Mouse (Mus musculus): ENCODE results near the gene Man1a2. TPM values are rescaled to one million over a fixed set of nuclear protein-coding genes. Genes with fewer than 3 reads are reported as not detected.

Man1a2 gene
- polyA plus RNA-seq, 1 experiment from 2014 or later = 28.6 TPM

DNA sequence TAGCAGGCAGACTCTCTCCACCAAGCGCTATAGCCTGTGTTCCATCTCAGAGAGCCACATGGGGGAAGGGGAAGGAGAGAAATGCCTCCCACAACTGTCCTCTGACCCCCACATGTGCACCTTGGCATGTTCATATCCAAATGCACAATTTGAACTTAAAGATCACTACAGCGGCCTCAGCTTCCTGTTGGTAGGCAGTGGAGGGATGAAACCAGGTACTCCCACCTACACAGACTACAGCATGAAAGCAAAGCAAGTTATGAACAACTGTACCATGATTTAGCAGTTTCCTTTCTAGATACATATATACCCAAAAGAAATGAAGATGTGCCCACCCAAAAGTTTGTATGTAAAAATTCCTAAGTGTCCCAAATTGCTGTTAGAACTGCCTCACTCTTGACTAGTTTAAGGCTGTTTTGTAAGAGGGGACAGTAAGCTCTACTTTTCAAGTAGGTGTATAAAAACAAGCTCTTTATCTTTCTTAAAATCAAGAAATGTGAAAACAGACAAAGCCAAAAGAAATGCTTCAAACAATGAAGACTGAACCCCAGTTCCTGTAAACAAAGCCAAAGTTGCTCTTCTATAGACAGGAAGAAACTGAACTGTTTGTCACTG lies 123.6 kb downstream of the Man1a2 start:
- no peaks in the 10 kb centered on the region for H3K9me3 ChIP-seq (replicated peaks; ENCODE audit: control insufficient read depth, low read length)
- no peak overlapping the region for H3K27ac ChIP-seq (ENCODE audit: low read depth, low read length)
- no peak overlapping the region for H3K4me3 ChIP-seq (ENCODE audit: low read depth, low read length)
- H3K4me1 ChIP-seq (ENCODE audit: control insufficient read depth, insufficient read depth, low read length) = no peaks in the 10 kb centered on the region
- H3K36me3 ChIP-seq (ENCODE audit: control insufficient read depth, insufficient read depth, low read length) = no peaks in the 10 kb centered on the region
- no peak overlapping the region for H3K9ac ChIP-seq (ENCODE audit: low read length)
- no peaks in the 10 kb centered on the region for H3K27me3 ChIP-seq (replicated peaks; ENCODE audit: control insufficient read depth, insufficient read depth, low read length)
- no peak for DNase-seq (ENCODE audit: low spot score)
- H3K4me2 ChIP-seq (ENCODE audit: low read length) = no peak overlapping the region
- ATAC-seq = no peak
- WGBS = 98% methylated on average over 2 of the region's 2 CpGs

- H3K36me3 ChIP-seq (ENCODE audit: control insufficient read depth, insufficient read depth, low read length) = no peaks in the 10 kb centered on the region
- H3K9ac ChIP-seq (ENCODE audit: low read length) = no peak overlapping the region
- H3K4me1 ChIP-seq (ENCODE audit: control insufficient read depth, insufficient read depth, low read length) = no peaks in the 10 kb centered on the region
- WGBS = 96% methylated on average over 7 of the region's 7 CpGs
- H3K4me3 ChIP-seq (ENCODE audit: low read depth, low read length) = no peak overlapping the region
- H3K9me3 ChIP-seq (replicated peaks; ENCODE audit: control insufficient read depth, low read length) = no peaks in the 10 kb centered on the region
- H3K27me3 ChIP-seq (replicated peaks; ENCODE audit: control insufficient read depth, insufficient read depth, low read length) = no peaks in the 10 kb centered on the region
- no peak for DNase-seq (ENCODE audit: low spot score)
- ATAC-seq = no peak
- H3K4me2 ChIP-seq (ENCODE audit: low read length) = no peak overlapping the region
- H3K27ac ChIP-seq (ENCODE audit: low read depth, low read length) = no peak overlapping the region
Measured at GRCm38 (mm10) chr3:100559431-100559830, 125.9 kb downstream of the Man1a2 start.

GRCm38 (mm10) chr3:100558211-100558708 lies 127.0 kb downstream of the Man1a2 start:
- no peak overlapping the region for H3K9ac ChIP-seq (ENCODE audit: low read length)
- no peaks in the 10 kb centered on the region for H3K4me1 ChIP-seq (ENCODE audit: control insufficient read depth, insufficient read depth, low read length)
- H3K36me3 ChIP-seq (ENCODE audit: control insufficient read depth, insufficient read depth, low read length) = no peaks in the 10 kb centered on the region
- H3K27me3 ChIP-seq (replicated peaks; ENCODE audit: control insufficient read depth, insufficient read depth, low read length) = no peaks in the 10 kb centered on the region
- no peak overlapping the region for H3K4me2 ChIP-seq (ENCODE audit: low read length)
- no peaks in the 10 kb centered on the region for H3K9me3 ChIP-seq (replicated peaks; ENCODE audit: control insufficient read depth, low read length)
- no peak for DNase-seq (ENCODE audit: low spot score)
- 76% methylated on average over 4 of the region's 4 CpGs for WGBS
- ATAC-seq = no peak
- H3K4me3 ChIP-seq (ENCODE audit: low read depth, low read length) = no peak overlapping the region
- H3K27ac ChIP-seq (ENCODE audit: low read depth, low read length) = no peak overlapping the region

GRCm38 (mm10) chr3:100554843-100555242 lies 130.5 kb downstream of the Man1a2 start:
- peak; percentile 34 for DNase-seq (ENCODE audit: low spot score)

GRCm38 (mm10) chr3:100552171-100552570 lies 133.1 kb downstream of the Man1a2 start:
- no peak for ATAC-seq
- Histone ChIP-seq H3K4me3 (ENCODE audit: low read depth, low read length) (no peak overlapping the region), H3K9me3 (replicated peaks; ENCODE audit: control insufficient read depth, low read length) (no peaks in the 10 kb centered on the region), H3K4me1 (ENCODE audit: control insufficient read depth, insufficient read depth, low read length) (no peaks in the 10 kb centered on the region), H3K27ac (ENCODE audit: low read depth, low read length) (no peak overlapping the region), H3K9ac (ENCODE audit: low read length) (no peak overlapping the region), H3K27me3 (replicated peaks; ENCODE audit: control insufficient read depth, insufficient read depth, low read length) (no peaks in the 10 kb centered on the region), H3K4me2 (ENCODE audit: low read length) (no peak overlapping the region), H3K36me3 (ENCODE audit: control insufficient read depth, insufficient read depth, low read length) (no peaks in the 10 kb centered on the region)
- no peak for DNase-seq (ENCODE audit: low spot score)
- 89% methylated on average over 3 of the region's 3 CpGs for WGBS

More at GRCm38 (mm10) chr3:100554843-100555242, 130.5 kb downstream of the Man1a2 start:
- 38% methylated on average over 5 of the region's 5 CpGs for WGBS
- no peak overlapping the region for H3K27ac ChIP-seq (ENCODE audit: low read depth, low read length)
- no peaks in the 10 kb centered on the region for H3K27me3 ChIP-seq (replicated peaks; ENCODE audit: control insufficient read depth, insufficient read depth, low read length)
- H3K4me1 ChIP-seq (ENCODE audit: control insufficient read depth, insufficient read depth, low read length) = no peaks in the 10 kb centered on the region
- no peak overlapping the region for H3K4me3 ChIP-seq (ENCODE audit: low read depth, low read length)
- H3K9me3 ChIP-seq (replicated peaks; ENCODE audit: control insufficient read depth, low read length) = no peaks in the 10 kb centered on the region
- no peak overlapping the region for H3K4me2 ChIP-seq (ENCODE audit: low read length)
- ATAC-seq = no peak
- no peak overlapping the region for H3K9ac ChIP-seq (ENCODE audit: low read length)
- H3K36me3 ChIP-seq (ENCODE audit: control insufficient read depth, insufficient read depth, low read length) = no peaks in the 10 kb centered on the region

GRCm38 (mm10) chr3:100547913-100548292 lies 137.4 kb downstream of the Man1a2 start:
- no peak overlapping the region for H3K4me3 ChIP-seq (ENCODE audit: low read depth, low read length)
- H3K27me3 ChIP-seq (replicated peaks; ENCODE audit: control insufficient read depth, insufficient read depth, low read length) = no peaks in the 10 kb centered on the region
- H3K4me2 ChIP-seq (ENCODE audit: low read length) = no peak overlapping the region
- WGBS = 88% methylated on average over 3 of the region's 3 CpGs
- H3K36me3 ChIP-seq (ENCODE audit: control insufficient read depth, insufficient read depth, low read length) = no peaks in the 10 kb centered on the region
- no peak overlapping the region for H3K27ac ChIP-seq (ENCODE audit: low read depth, low read length)
- no peak for ATAC-seq
- no peak overlapping the region for H3K9ac ChIP-seq (ENCODE audit: low read length)
- H3K9me3 ChIP-seq (replicated peaks; ENCODE audit: control insufficient read depth, low read length) = no peaks in the 10 kb centered on the region
- H3K4me1 ChIP-seq (ENCODE audit: control insufficient read depth, insufficient read depth, low read length) = no peaks in the 10 kb centered on the region
- no peak for DNase-seq (ENCODE audit: low spot score)

DNA sequence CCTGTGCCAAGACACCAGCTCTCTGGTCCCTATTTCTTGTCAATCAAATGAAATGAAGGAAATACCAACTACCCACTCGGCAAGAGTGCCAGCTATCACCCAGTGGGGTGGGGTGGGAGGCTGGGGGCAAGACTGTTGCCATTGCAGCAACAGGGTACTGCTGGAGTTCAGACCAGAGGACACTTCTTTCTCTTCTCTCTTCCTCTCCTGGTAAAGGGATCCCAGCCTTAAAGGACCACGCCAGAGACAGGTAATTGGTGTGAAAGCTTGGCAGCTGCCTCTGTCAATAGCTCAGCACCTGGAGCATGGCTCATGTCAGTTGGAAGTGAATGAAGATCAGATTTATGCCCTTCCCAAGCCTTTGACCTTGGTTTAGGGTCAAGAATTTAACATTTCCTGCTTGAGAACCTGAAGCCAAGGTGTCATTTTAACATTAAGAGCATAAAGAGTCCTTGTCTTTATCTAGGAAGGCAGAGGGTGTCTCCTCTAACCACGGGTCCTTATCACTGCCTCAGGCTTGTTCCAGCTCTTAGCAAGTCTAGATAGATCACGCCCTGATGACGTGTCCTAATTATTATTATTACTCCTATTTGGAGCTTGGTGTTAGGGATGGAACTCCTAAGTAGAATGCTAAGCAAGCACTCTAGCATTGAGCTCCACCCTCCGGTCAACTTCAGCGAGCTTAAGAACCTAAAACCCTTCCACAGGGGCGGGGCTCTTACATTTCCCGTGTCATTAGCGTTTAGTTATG lies 138.0 kb downstream of the Man1a2 start:
- no peak for ATAC-seq
- no peak overlapping the region for H3K9ac ChIP-seq (ENCODE audit: low read length)
- no peaks in the 10 kb centered on the region for H3K9me3 ChIP-seq (replicated peaks; ENCODE audit: control insufficient read depth, low read length)
- no peak overlapping the region for H3K4me2 ChIP-seq (ENCODE audit: low read length)
- H3K27ac ChIP-seq (ENCODE audit: low read depth, low read length) = no peak overlapping the region
- H3K4me1 ChIP-seq (ENCODE audit: control insufficient read depth, insufficient read depth, low read length) = no peaks in the 10 kb centered on the region
- no peaks in the 10 kb centered on the region for H3K27me3 ChIP-seq (replicated peaks; ENCODE audit: control insufficient read depth, insufficient read depth, low read length)
- H3K4me3 ChIP-seq (ENCODE audit: low read depth, low read length) = no peak overlapping the region
- H3K36me3 ChIP-seq (ENCODE audit: control insufficient read depth, insufficient read depth, low read length) = no peaks in the 10 kb centered on the region
- 86% methylated on average over 10 of the region's 10 CpGs for WGBS
- no peak for DNase-seq (ENCODE audit: low spot score)

GRCm38 (mm10) chr3:100536686-100537085 lies 148.6 kb downstream of the Man1a2 start:
- no peak for DNase-seq (ENCODE audit: low spot score)
- no peak overlapping the region for H3K27ac ChIP-seq (ENCODE audit: low read depth, low read length)
- 96% methylated on average over 2 of the region's 2 CpGs for WGBS

DNA sequence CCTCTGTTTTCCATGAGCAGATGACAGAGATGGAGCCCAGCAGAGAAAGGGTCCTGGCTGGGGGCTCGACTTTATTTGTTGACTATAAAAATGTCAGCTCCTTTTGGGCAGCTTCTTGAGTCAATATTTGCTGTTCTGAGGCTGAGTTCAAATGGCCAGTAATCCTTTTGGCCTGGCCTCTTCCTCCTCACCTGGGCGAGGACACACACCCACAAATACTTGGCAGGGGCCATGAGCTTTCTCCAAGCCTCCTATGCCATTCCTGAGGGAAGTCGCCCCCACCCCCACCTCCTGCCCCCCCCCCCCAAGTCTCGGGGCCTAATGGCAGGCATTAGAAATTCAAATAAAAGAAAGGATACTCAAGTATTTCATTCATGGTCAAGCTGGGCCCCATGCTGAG lies 149.4 kb downstream of the Man1a2 start:
- H3K27ac ChIP-seq (ENCODE audit: low read depth, low read length) = no peak overlapping the region
- no peaks in the 10 kb centered on the region for H3K27me3 ChIP-seq (replicated peaks; ENCODE audit: control insufficient read depth, insufficient read depth, low read length)
- H3K4me3 ChIP-seq (ENCODE audit: low read depth, low read length) = no peak overlapping the region
- H3K4me2 ChIP-seq (ENCODE audit: low read length) = no peak overlapping the region
- DNase-seq (ENCODE audit: low spot score) (no peak), ATAC-seq (no peak)
- H3K4me1 ChIP-seq (ENCODE audit: control insufficient read depth, insufficient read depth, low read length) = no peaks in the 10 kb centered on the region
- no peak overlapping the region for H3K9ac ChIP-seq (ENCODE audit: low read length)
- no peaks in the 10 kb centered on the region for H3K9me3 ChIP-seq (replicated peaks; ENCODE audit: control insufficient read depth, low read length)
- no peaks in the 10 kb centered on the region for H3K36me3 ChIP-seq (ENCODE audit: control insufficient read depth, insufficient read depth, low read length)
- 67% methylated on average over 4 of the region's 4 CpGs for WGBS

More at GRCm38 (mm10) chr3:100536686-100537085, 148.6 kb downstream of the Man1a2 start:
- no peaks in the 10 kb centered on the region for H3K9me3 ChIP-seq (replicated peaks; ENCODE audit: control insufficient read depth, low read length)
- H3K4me3 ChIP-seq (ENCODE audit: low read depth, low read length) = no peak overlapping the region
- no peak overlapping the region for H3K9ac ChIP-seq (ENCODE audit: low read length)
- H3K27me3 ChIP-seq (replicated peaks; ENCODE audit: control insufficient read depth, insufficient read depth, low read length) = no peaks in the 10 kb centered on the region
- no peaks in the 10 kb centered on the region for H3K36me3 ChIP-seq (ENCODE audit: control insufficient read depth, insufficient read depth, low read length)
- no peak overlapping the region for H3K4me2 ChIP-seq (ENCODE audit: low read length)
- no peaks in the 10 kb centered on the region for H3K4me1 ChIP-seq (ENCODE audit: control insufficient read depth, insufficient read depth, low read length)
- ATAC-seq = no peak

Data from forebrain, embryonic 14.5 days (tissue).